Mouse (Mus musculus): Measurements from ENCODE around the gene Calr. TPM values are rescaled to one million over a fixed set of nuclear protein-coding genes. Genes with fewer than 3 reads are reported as not detected.

Gene Calr
- polyA plus RNA-seq, 1 experiment: 687 TPM

- Histone ChIP-seq H3K36me3 (ENCODE audit: control insufficient read depth, insufficient read depth) (peaks cover 18% of the 10 kb centered on the region), H3K4me3 (ENCODE audit: insufficient read depth, poor library complexity, severe bottlenecking) (peak within 1 kb of the TSS; percentile 64), H3K27me3 (ENCODE audit: control insufficient read depth, insufficient read depth, insufficient read length) (no peaks in the 10 kb centered on the region), H3K79me2 (ENCODE audit: control insufficient read depth, insufficient read depth) (peaks cover 45% of the 10 kb centered on the region), H3K79me3 (ENCODE audit: low read depth) (peaks cover 38% of the 10 kb centered on the region), H3ac (ENCODE audit: control insufficient read depth, insufficient read length, low read depth) (peak within 1 kb of the TSS; percentile 95)
- TF ChIP-seq MYOD1 (IDR thresholded peaks at IDR 0.05; ENCODE audit: control insufficient read depth, insufficient read length, low read depth): no peak
- peak; percentile 17 for TF ChIP-seq USF1 (IDR thresholded peaks at IDR 0.05; ENCODE audit: low read depth)
- TF ChIP-seq CTCF (IDR thresholded peaks at IDR 0.05; ENCODE audit: control insufficient read depth, insufficient read depth, insufficient read length): no peak
- peak; percentile 83 for TF ChIP-seq MAX (IDR thresholded peaks at IDR 0.05)
Observed at GRCm38 (mm10) chr8:84799999-84800831, 46.5 kb downstream of the Calr start, which contains the start of gene Nfix. TSS of gene Nfix (minus strand) at chr8:84800344.

GRCm38 (mm10) chr8:84799136-84799931, 47.4 kb downstream of the Calr start:
- Histone ChIP-seq H3K27me3 (ENCODE audit: control insufficient read depth, insufficient read depth, insufficient read length) (no peaks in the 10 kb centered on the region), H3ac (ENCODE audit: control insufficient read depth, insufficient read length, low read depth) (peak overlapping the region; percentile 95)
- TF ChIP-seq MAX (IDR thresholded peaks at IDR 0.05) (peak; percentile 74), MYOD1 (IDR thresholded peaks at IDR 0.05; ENCODE audit: control insufficient read depth, insufficient read length, low read depth) (no peak), CTCF (IDR thresholded peaks at IDR 0.05; ENCODE audit: control insufficient read depth, insufficient read depth, insufficient read length) (peak; percentile 20), USF1 (IDR thresholded peaks at IDR 0.05; ENCODE audit: low read depth) (no peak), FOSL1 (IDR thresholded peaks at IDR 0.05; ENCODE audit: insufficient read depth, low read length, poor library complexity, severe bottlenecking) (no peak), MYOG (IDR thresholded peaks at IDR 0.05; ENCODE audit: control insufficient read depth, extremely low read depth, insufficient read length) (no peak), CEBPB (IDR thresholded peaks at IDR 0.05; ENCODE audit: low read depth) (no peak)

GRCm38 (mm10) chr8:84798446-84799135, 48.1 kb downstream of the Calr start:
- H3K27me3 ChIP-seq (ENCODE audit: control insufficient read depth, insufficient read depth, insufficient read length): no peaks in the 10 kb centered on the region
- H3K79me3 ChIP-seq (ENCODE audit: low read depth): peaks cover 50% of the 10 kb centered on the region
- H3K36me3 ChIP-seq (ENCODE audit: control insufficient read depth, insufficient read depth): peaks cover 18% of the 10 kb centered on the region
- TF ChIP-seq USF1 (IDR thresholded peaks at IDR 0.05; ENCODE audit: low read depth) (no peak), MYOD1 (IDR thresholded peaks at IDR 0.05; ENCODE audit: control insufficient read depth, insufficient read length, low read depth) (no peak), MYOG (IDR thresholded peaks at IDR 0.05; ENCODE audit: control insufficient read depth, extremely low read depth, insufficient read length) (no peak), FOSL1 (IDR thresholded peaks at IDR 0.05; ENCODE audit: insufficient read depth, low read length, poor library complexity, severe bottlenecking) (no peak), CTCF (IDR thresholded peaks at IDR 0.05; ENCODE audit: control insufficient read depth, insufficient read depth, insufficient read length) (no peak), CEBPB (IDR thresholded peaks at IDR 0.05; ENCODE audit: low read depth) (no peak), MAX (IDR thresholded peaks at IDR 0.05) (no peak)
- H3ac ChIP-seq (ENCODE audit: control insufficient read depth, insufficient read length, low read depth): peak overlapping the region; percentile 95
- peak overlapping the region; percentile 64 for H3K4me3 ChIP-seq (ENCODE audit: insufficient read depth, poor library complexity, severe bottlenecking)
- peaks cover 61% of the 10 kb centered on the region for H3K79me2 ChIP-seq (ENCODE audit: control insufficient read depth, insufficient read depth)

More at GRCm38 (mm10) chr8:84799136-84799931, 47.4 kb downstream of the Calr start:
- peak overlapping the region; percentile 64 for H3K4me3 ChIP-seq (ENCODE audit: insufficient read depth, poor library complexity, severe bottlenecking)
- H3K79me3 ChIP-seq (ENCODE audit: low read depth): peaks cover 46% of the 10 kb centered on the region
- peaks cover 54% of the 10 kb centered on the region for H3K79me2 ChIP-seq (ENCODE audit: control insufficient read depth, insufficient read depth)
- peaks cover 18% of the 10 kb centered on the region for H3K36me3 ChIP-seq (ENCODE audit: control insufficient read depth, insufficient read depth)

- peak overlapping the region; percentile 64 for H3K4me3 ChIP-seq (ENCODE audit: insufficient read depth, poor library complexity, severe bottlenecking)
- H3K79me3 ChIP-seq (ENCODE audit: low read depth): peaks cover 55% of the 10 kb centered on the region
- H3K27me3 ChIP-seq (ENCODE audit: control insufficient read depth, insufficient read depth, insufficient read length): no peaks in the 10 kb centered on the region
- peaks cover 67% of the 10 kb centered on the region for H3K79me2 ChIP-seq (ENCODE audit: control insufficient read depth, insufficient read depth)
- no peak for TF ChIP-seq MAX (IDR thresholded peaks at IDR 0.05)
- no peak for TF ChIP-seq CEBPB (IDR thresholded peaks at IDR 0.05; ENCODE audit: low read depth)
- no peak for TF ChIP-seq MYOD1 (IDR thresholded peaks at IDR 0.05; ENCODE audit: control insufficient read depth, insufficient read length, low read depth)
- no peak for TF ChIP-seq FOSL1 (IDR thresholded peaks at IDR 0.05; ENCODE audit: insufficient read depth, low read length, poor library complexity, severe bottlenecking)
- no peak for TF ChIP-seq CTCF (IDR thresholded peaks at IDR 0.05; ENCODE audit: control insufficient read depth, insufficient read depth, insufficient read length)
- no peak for TF ChIP-seq MYOG (IDR thresholded peaks at IDR 0.05; ENCODE audit: control insufficient read depth, extremely low read depth, insufficient read length)
- TF ChIP-seq USF1 (IDR thresholded peaks at IDR 0.05; ENCODE audit: low read depth): no peak
- peaks cover 18% of the 10 kb centered on the region for H3K36me3 ChIP-seq (ENCODE audit: control insufficient read depth, insufficient read depth)
- H3ac ChIP-seq (ENCODE audit: control insufficient read depth, insufficient read length, low read depth): no peak overlapping the region
Observed at GRCm38 (mm10) chr8:84797971-84798370, 48.8 kb downstream of the Calr start.

GRCm38 (mm10) chr8:84797256-84797797, 49.4 kb downstream of the Calr start:
- TF ChIP-seq MYOG (IDR thresholded peaks at IDR 0.05; ENCODE audit: control insufficient read depth, extremely low read depth, insufficient read length): no peak
- TF ChIP-seq MYOD1 (IDR thresholded peaks at IDR 0.05; ENCODE audit: control insufficient read depth, insufficient read length, low read depth): no peak
- TF ChIP-seq CEBPB (IDR thresholded peaks at IDR 0.05; ENCODE audit: low read depth): no peak
- no peak for TF ChIP-seq USF1 (IDR thresholded peaks at IDR 0.05; ENCODE audit: low read depth)
- TF ChIP-seq CTCF (IDR thresholded peaks at IDR 0.05; ENCODE audit: control insufficient read depth, insufficient read depth, insufficient read length): no peak
- no peak for TF ChIP-seq MAX (IDR thresholded peaks at IDR 0.05)
- TF ChIP-seq FOSL1 (IDR thresholded peaks at IDR 0.05; ENCODE audit: insufficient read depth, low read length, poor library complexity, severe bottlenecking): no peak
- Histone ChIP-seq H3K36me3 (ENCODE audit: control insufficient read depth, insufficient read depth) (peaks cover 18% of the 10 kb centered on the region), H3ac (ENCODE audit: control insufficient read depth, insufficient read length, low read depth) (no peak overlapping the region), H3K4me3 (ENCODE audit: insufficient read depth, poor library complexity, severe bottlenecking) (no peak overlapping the region), H3K79me2 (ENCODE audit: control insufficient read depth, insufficient read depth) (peaks cover 74% of the 10 kb centered on the region), H3K27me3 (ENCODE audit: control insufficient read depth, insufficient read depth, insufficient read length) (no peaks in the 10 kb centered on the region), H3K79me3 (ENCODE audit: low read depth) (peaks cover 62% of the 10 kb centered on the region)

Data from C2C12 (cell line).